Mouse (Mus musculus): ENCODE results near the gene Alg14.

- TF ChIP-seq CTCF (IDR thresholded peaks at IDR 0.05; ENCODE audit: insufficient read depth, low read length), result no peak
- TF ChIP-seq POLR2A (IDR thresholded peaks at IDR 0.05; ENCODE audit: borderline replicate concordance, extremely low read depth, low read depth, low read length), result no peak
These were observed 115.8 kb downstream of the Alg14 start for GRCm38 (mm10) chr3:121407417-121407816.

All from lung, adult 2 months (tissue).